35 mouse cellular contexts compared by ENCODE assay signal in the genomic region with DNA sequence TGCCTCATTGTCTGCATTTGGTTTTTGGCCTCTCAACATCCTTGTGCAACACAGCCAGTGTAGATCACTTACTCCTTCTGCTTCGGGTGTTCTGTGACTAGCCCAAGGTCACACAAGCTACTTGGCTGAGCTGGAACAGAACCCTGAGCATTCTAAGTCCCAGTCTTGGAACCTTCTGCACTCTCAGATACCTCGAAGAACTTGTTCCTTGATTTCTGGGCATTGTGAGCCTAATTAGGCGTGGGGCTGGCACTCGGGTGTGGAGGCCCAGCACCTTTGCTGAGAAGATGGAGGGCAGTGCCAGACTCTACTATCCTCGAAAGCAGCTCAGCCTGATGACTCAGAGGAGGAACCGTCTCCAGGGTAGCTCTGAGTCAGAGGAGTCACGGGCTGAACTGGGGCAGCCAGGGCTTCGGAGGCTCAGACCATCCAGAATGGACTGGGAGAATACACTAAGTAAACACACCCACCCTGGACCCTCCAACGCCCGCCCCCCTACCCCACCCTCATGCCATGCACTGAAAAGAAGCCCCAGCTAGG. TPM values are rescaled to one million over a fixed set of nuclear protein-coding genes. Genes with fewer than 3 reads are reported as not detected.
DNase-seq lines count a peak whose midpoint lies in the region; ATAC-seq and TF ChIP-seq lines count a peak whose summit lies in the region.
"Had no signal": no experiment of that assay in that cellular context is flagged by ENCODE, and none has a peak within 500 bp of the region (broad histone marks: within the 10 kb centered on the region; RNA-seq: fewer than 3 reads in every experiment).

No protein-coding gene starts in this region.

- in situ Hi-C loops in Patski (cut with MboI; ENCODE audit: low pct_unique_long_range_greater_than_20kb): no loop called here

- no peaks in the 10 kb centered on the region for H3K9me3 ChIP-seq in heart, embryonic 10.5 days
- no peaks in the 10 kb centered on the region for H3K9me3 ChIP-seq in heart, embryonic 11.5 days (replicated peaks; ENCODE audit: control insufficient read depth, low read length)
- H3K9me3 ChIP-seq: forebrain, embryonic 13.5 days; heart, embryonic 12.5 days; hindbrain, embryonic 10.5 days; kidney, embryonic 15.5 days; limb, embryonic 12.5 days; midbrain, embryonic 10.5 days; neural tube, embryonic 13.5 days had no signal

- peaks cover 42% of the 10 kb centered on the region for H3K27me3 ChIP-seq in heart, embryonic 10.5 days (ENCODE audit: insufficient read depth, poor library complexity, severe bottlenecking)
- H3K27me3 ChIP-seq in heart, embryonic 11.5 days (ENCODE audit: control insufficient read depth, insufficient read depth, low read length): peaks cover 27% of the 10 kb centered on the region
- no peaks in the 10 kb centered on the region for H3K27me3 ChIP-seq in Patski
- H3K27me3 ChIP-seq: CH12.LX; limb, embryonic 12.5 days had no signal

- POLR2A ChIA-PET in Patski (lab: Charles Lee): no interaction called here

- H3K27ac ChIP-seq in heart, embryonic 10.5 days: 0 out of 2 replicates have a peak overlapping the region, but pooled peaks have one; percentile 10
- H3K27ac ChIP-seq in heart, embryonic 11.5 days (ENCODE audit: low read depth, low read length): no peak overlapping the region
- H3K27ac ChIP-seq: forebrain, embryonic 13.5 days; hindbrain, embryonic 10.5 days; hindbrain, postnatal 0 days; kidney, embryonic 15.5 days; limb, embryonic 12.5 days; macrophage; midbrain, embryonic 10.5 days; neural tube, embryonic 13.5 days had no signal

- no peak overlapping the region for H3K4me3 ChIP-seq in heart, embryonic 10.5 days
- no peak overlapping the region for H3K4me3 ChIP-seq in heart, embryonic 11.5 days (ENCODE audit: low read depth, low read length)
- H3K4me3 ChIP-seq: forebrain, embryonic 13.5 days; heart, embryonic 12.5 days; hindbrain, embryonic 10.5 days; kidney, embryonic 15.5 days; limb, embryonic 12.5 days; midbrain, embryonic 10.5 days; myocyte; neural tube, embryonic 13.5 days had no signal

- H3K36me3 ChIP-seq in heart, embryonic 10.5 days: no peaks in the 10 kb centered on the region
- no peaks in the 10 kb centered on the region for H3K36me3 ChIP-seq in heart, embryonic 11.5 days (ENCODE audit: control insufficient read depth, insufficient read depth, low read length)
- H3K36me3 ChIP-seq: G1E; heart, embryonic 12.5 days; hindbrain, embryonic 10.5 days; kidney, embryonic 15.5 days; limb, embryonic 12.5 days; midbrain, embryonic 10.5 days; neural tube, embryonic 13.5 days had no signal

- H3K4me1 ChIP-seq in heart, embryonic 10.5 days: no peaks in the 10 kb centered on the region; the same call in 1 of the 2 replicates
- H3K4me1 ChIP-seq in heart, embryonic 11.5 days (ENCODE audit: control insufficient read depth, insufficient read depth, low read length): no peaks in the 10 kb centered on the region

- CTCF ChIA-PET in Patski (lab: Charles Lee): interaction anchor here (1.0 kb wide), 1 partner anchor 67 kb away, joined by 3 read pairs; no protein-coding TSS in a partner anchor

- ATAC-seq in heart, embryonic 11.5 days (replicated peaks; ENCODE audit: insufficient number of reproducible peaks, low FRiP score, low TSS enrichment): no peak
- peak; percentile 91 for ATAC-seq in Patski
- ATAC-seq: forebrain, embryonic 13.5 days; hindbrain, postnatal 0 days; intestine, embryonic 16.5 days; liver, postnatal 0 days; lung, postnatal 0 days; midbrain, embryonic 16.5 days had no signal

- H3K9ac ChIP-seq in heart, embryonic 11.5 days (ENCODE audit: low read depth, low read length): no peak overlapping the region
- H3K9ac ChIP-seq: forebrain, embryonic 13.5 days; heart, embryonic 12.5 days; kidney, embryonic 15.5 days; limb, embryonic 12.5 days; liver, postnatal 0 days; neural tube, embryonic 13.5 days had no signal

- WGBS in heart, embryonic 10.5 days: 64% methylated on average over 10 of the region's 10 CpGs
- 64% methylated on average over 10 of the region's 10 CpGs for WGBS in heart, embryonic 11.5 days (ENCODE audit: insufficient replicate concordance)

- no peak overlapping the region for H3K4me2 ChIP-seq in heart, embryonic 11.5 days
- H3K4me2 ChIP-seq: forebrain, embryonic 13.5 days; heart, embryonic 12.5 days; kidney, embryonic 15.5 days; limb, embryonic 12.5 days; liver, embryonic 11.5 days; neural tube, embryonic 13.5 days had no signal

- DNase-seq in heart, embryonic 10.5 days (ENCODE audit: low spot score): no peak
- peak; percentile 43 for DNase-seq in Patski (ENCODE audit: low read depth, low spot score)
- peak; percentile 71 to 75 for DNase-seq in adrenal gland, postnatal 36 days
- no peak for DNase-seq in right cerebral cortex, adult 18-20 months
- DNase-seq in ovary, postnatal 14 days (ENCODE audit: low spot score): no peak
- DNase-seq in thymus, postnatal 10 days (ENCODE audit: low spot score in 2 of 2): no peak
- DNase-seq: B cell, adult 2 months; cerebellum, adult 9-10 months; heart, postnatal 10 days; kidney, postnatal 4 days; liver, postnatal 0 days; thymus, adult 2 months had no signal

- no peak for TF ChIP-seq CTCF in Patski (IDR thresholded peaks at IDR 0.05)

RNA-seq across cellular contexts. Expression of a gene that starts 1.9 kb away (rescaled TPM):
- polyA plus RNA-seq in heart, embryonic 10.5 days (2016; fragmentation: Nextera tagmentation; extraction: Ambion mirVana): 0.34 and 0.60 TPM in 2 replicates
- 0.72 and 1.1 TPM in 2 replicates for polyA plus RNA-seq in heart, embryonic 11.5 days (2014; fragmentation: Nextera tagmentation; extraction: Ambion mirVana)
- polyA plus RNA-seq in Patski (2021): not detected
- total RNA-seq in adrenal gland, postnatal 36 days (2021): 1 to 10 TPM; 2.4 to 3.3 TPM
- total RNA-seq: CH12.LX; common myeloid progenitor, adult 5-6 weeks; granulocyte monocyte progenitor cell, adult 5-6 weeks had no signal
- polyA plus RNA-seq: G1E, macrophage had no signal

RNA-seq across cellular contexts. Expression of a gene that starts 4.4 kb away (rescaled TPM):
- polyA plus RNA-seq in heart, embryonic 10.5 days (2016; fragmentation: Nextera tagmentation; extraction: Ambion mirVana): not detected in 2 replicates
- polyA plus RNA-seq in heart, embryonic 11.5 days (2014; fragmentation: Nextera tagmentation; extraction: Ambion mirVana): not detected in 2 replicates
- not detected for polyA plus RNA-seq in Patski (2021)
- not detected for total RNA-seq in adrenal gland, postnatal 36 days (2021)
- total RNA-seq: CH12.LX; common myeloid progenitor, adult 5-6 weeks; G1E; gastrocnemius, adult 8-10 months; granulocyte monocyte progenitor cell, adult 5-6 weeks; heart, postnatal 10 days; hindbrain, postnatal 0 days; left cerebral cortex, postnatal 14 days had no signal
- polyA plus RNA-seq: embryonic facial prominence, embryonic 11.5 days; forebrain, embryonic 13.5 days; G1E; heart, embryonic 12.5 days; hindbrain, embryonic 10.5 days; hindbrain, postnatal 0 days; intestine, embryonic 16.5 days; kidney, embryonic 15.5 days; limb, embryonic 12.5 days; liver, embryonic 11.5 days; liver, postnatal 0 days; lung, postnatal 0 days; macrophage; midbrain, embryonic 10.5 days; midbrain, embryonic 16.5 days; myocyte; neural tube, embryonic 13.5 days; stomach, embryonic 16.5 days; thymus, adult 2 months had no signal

Comparison
In these comparisons a context has a peak if more than half of its experiments do, and no peak if none do; other contexts are left out.
1. DNase-seq: peak in Patski (single experiment) and adrenal gland, postnatal 36 days (2 of 2); none in heart, embryonic 10.5 days (single experiment), right cerebral cortex, adult 18-20 months (single experiment), ovary, postnatal 14 days (single experiment) and thymus, postnatal 10 days (0 of 2).